Mouse (Mus musculus) embryonic fibroblast, embryonic 13.5 days (primary cell): ENCODE measurements around the gene Lrrc20. TPM values are rescaled to one million over a fixed set of nuclear protein-coding genes. Genes with fewer than 3 reads are reported as not detected.
A peak's percentile ranks its signal among the peaks of the same experiment; 100 is the strongest.

Experiments
- H3K27ac ChIP-seq: 2 replicates; pipeline ENCODE4 v1.5.1; 2012; ENCODE audit warnings: low read length, control low read depth, inconsistent platforms; ENCODE audit not compliant: insufficient read depth
- H3K4me1 ChIP-seq: 2 replicates; pipeline ENCODE4 v1.6.1; 2011; ENCODE audit warnings: low read length; ENCODE audit not compliant: control insufficient read depth, insufficient read depth
- H3K4me3 ChIP-seq: 2 replicates; pipeline ENCODE4 v1.5.1; 2011; ENCODE audit warnings: mild to moderate bottlenecking, control low read depth, low read length; ENCODE audit not compliant: insufficient read depth
- CTCF ChIP-seq: IDR thresholded peaks from 2 replicates; pipeline ENCODE4 v1.5.1; 2011; ENCODE audit warnings: mild to moderate bottlenecking, control low read depth, low read length, moderate library complexity, borderline replicate concordance; ENCODE audit not compliant: insufficient read depth
- POLR2A ChIP-seq: IDR thresholded peaks from 2 replicates; pipeline ENCODE4 v1.6.1; 2011; ENCODE audit warnings: low read depth, mild to moderate bottlenecking, control low read depth, low read length, moderate library complexity
- polyA plus RNA-seq: library from polyadenylated mRNA; stranded (reverse); fragments of >200 nt; gene quantifications from 2 replicates; pipeline ENCODE4 v1.2.4, GENCODE M21; 2011; ENCODE audit warnings: low read depth; ENCODE audit not compliant: missing spikeins, insufficient read length

The Lrrc20 gene
- polyA plus RNA-seq, 1 experiment, result 10.0 TPM

DNA sequence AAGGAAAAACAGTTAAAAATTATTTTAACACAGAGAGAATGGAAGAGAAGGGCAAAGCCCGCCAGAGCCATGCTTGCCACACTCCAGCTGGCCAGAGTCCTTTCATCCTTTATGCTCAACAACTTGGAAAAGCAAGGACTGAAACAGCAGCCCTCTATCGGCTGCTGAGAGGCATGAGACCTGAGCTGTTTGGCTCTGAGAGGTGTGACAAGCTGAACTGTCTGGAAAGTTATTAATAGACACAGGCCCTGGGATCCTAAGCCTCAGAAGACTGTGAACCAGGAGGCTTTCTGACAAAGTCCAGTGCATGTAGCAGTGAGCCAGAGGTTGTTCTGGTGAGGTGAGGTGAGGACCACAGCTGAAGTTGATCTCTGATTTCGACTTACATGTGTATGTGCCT is 2.0 kb upstream of the Lrrc20 start:
- TF ChIP-seq POLR2A, result no peak
- no peak for TF ChIP-seq CTCF
- Histone ChIP-seq H3K4me3 (no peak overlapping the region), H3K27ac (no peak overlapping the region), H3K4me1 (no peaks in the 10 kb centered on the region)

DNA sequence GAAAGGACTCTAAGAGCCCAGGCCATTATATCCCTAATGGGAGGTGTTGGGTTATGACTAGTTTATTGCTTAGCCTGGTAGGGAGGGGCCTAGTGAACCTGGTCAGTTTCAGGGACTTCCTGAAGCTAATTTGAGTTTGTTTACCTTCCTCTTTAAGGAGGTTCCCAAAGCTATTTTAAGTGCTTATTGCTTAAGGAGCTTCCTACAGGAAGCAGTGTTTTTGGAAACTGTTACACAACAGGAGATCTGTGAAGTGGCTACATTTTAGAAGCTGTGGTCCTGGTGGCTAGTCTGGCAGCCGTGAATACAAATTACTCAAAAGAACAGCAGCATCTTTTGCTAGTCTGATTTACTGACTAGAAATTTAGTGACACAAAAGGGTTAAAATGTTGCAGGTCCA is 1.3 kb upstream of the Lrrc20 start:
- TF ChIP-seq CTCF, result no peak
- TF ChIP-seq POLR2A, result no peak
- no peak overlapping the region for H3K4me3 ChIP-seq
- H3K4me1 ChIP-seq, result no peaks in the 10 kb centered on the region
- no peak overlapping the region for H3K27ac ChIP-seq

DNA sequence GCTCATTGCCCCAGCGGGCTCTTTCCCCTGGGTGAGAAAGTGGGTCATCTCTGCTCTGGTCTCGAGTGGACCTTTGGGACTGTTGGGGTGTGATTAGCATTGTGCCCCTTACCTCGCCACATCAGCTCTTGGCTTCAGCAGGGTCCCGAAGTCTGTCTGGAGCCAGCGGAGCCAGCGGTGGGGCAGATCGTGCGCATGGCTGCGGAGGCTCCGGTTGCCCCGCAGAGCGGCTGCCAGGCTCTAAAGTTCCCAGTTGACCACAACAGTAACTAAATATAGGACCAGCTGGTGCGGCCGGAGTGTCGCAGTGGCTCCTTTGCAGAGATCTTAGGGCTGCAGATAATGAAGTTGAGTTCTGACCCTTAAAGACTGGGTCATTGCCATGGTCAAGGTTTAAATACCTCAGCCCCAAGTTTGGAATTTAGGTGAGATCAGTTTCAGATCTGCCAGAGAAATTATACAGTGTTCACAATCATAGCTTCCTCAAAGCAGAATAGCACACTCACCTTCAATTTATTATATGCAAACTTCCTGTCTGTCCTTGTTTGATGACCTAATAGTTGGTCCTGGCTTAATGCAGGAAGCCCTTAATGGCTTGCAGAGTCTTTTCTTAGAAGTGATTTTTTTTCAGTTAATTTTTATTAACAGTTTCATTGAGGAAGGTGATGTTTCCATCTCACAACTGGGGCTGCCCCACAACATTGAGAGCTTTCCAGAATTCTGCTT is 1.0 kb downstream of the Lrrc20 start:
- Histone ChIP-seq H3K4me3 (peak overlapping the region; percentile 55), H3K4me1 (no peaks in the 10 kb centered on the region), H3K27ac (no peak overlapping the region)
- TF ChIP-seq POLR2A (no peak), CTCF (no peak)

DNA sequence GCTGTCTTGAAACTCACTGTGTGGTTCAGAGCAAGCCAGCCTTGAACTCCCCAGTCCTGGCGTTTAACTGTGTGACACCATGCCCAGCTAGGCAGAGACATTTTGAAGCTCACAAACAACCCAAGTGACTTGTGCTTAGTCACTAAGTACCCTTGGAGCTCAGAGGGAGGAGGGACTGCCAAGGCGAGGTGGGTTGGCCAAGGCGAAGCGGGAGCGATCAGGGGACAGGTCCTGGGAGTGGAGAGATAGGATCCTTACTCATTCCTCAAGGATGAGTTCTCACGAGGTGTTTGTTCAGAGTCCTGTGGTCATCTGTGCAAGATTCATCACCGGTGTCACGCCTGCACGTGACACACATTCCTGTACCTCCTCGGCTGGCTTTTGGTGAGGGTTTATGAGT is 3.9 kb downstream of the Lrrc20 start:
- Histone ChIP-seq H3K27ac (no peak overlapping the region), H3K4me3 (no peak overlapping the region), H3K4me1 (no peaks in the 10 kb centered on the region)
- TF ChIP-seq CTCF (no peak), POLR2A (no peak)

GRCm38 (mm10) chr10:61479927-61480326 is 4.3 kb downstream of the Lrrc20 start:
- Histone ChIP-seq H3K27ac (no peak overlapping the region), H3K4me1 (no peaks in the 10 kb centered on the region), H3K4me3 (no peak overlapping the region)
- TF ChIP-seq POLR2A, result no peak
- no peak for TF ChIP-seq CTCF

GRCm38 (mm10) chr10:61480488-61480887 is 4.9 kb downstream of the Lrrc20 start:
- Histone ChIP-seq H3K4me3 (no peak overlapping the region), H3K27ac (no peak overlapping the region), H3K4me1 (no peaks in the 10 kb centered on the region)
- TF ChIP-seq POLR2A (no peak), CTCF (no peak)

DNA sequence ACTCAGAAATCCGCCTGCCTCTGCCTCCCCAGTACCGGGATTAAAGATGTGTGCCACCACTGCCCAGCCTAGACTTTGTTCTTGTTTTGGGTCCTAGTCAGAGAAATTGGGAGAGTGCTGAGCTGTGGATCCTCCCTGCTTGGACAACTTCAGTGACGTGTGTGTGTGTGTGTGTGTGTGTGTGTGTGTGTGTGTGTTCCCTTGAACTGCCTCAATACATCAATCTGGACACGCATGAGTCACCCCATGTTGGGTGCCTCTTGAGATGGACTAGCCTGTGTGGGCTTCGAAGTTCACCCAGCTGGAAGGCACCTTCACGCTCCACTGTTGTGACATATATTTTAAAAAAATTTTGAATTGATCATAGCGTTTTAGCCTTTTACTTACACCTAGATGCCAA is 7.2 kb downstream of the Lrrc20 start:
- Histone ChIP-seq H3K27ac (no peak overlapping the region), H3K4me3 (no peak overlapping the region), H3K4me1 (no peaks in the 10 kb centered on the region)
- TF ChIP-seq CTCF, result no peak
- TF ChIP-seq POLR2A, result no peak

GRCm38 (mm10) chr10:61484801-61485200 is 9.2 kb downstream of the Lrrc20 start:
- TF ChIP-seq POLR2A, result no peak
- Histone ChIP-seq H3K4me1 (no peaks in the 10 kb centered on the region), H3K4me3 (no peak overlapping the region), H3K27ac (no peak overlapping the region)

DNA sequence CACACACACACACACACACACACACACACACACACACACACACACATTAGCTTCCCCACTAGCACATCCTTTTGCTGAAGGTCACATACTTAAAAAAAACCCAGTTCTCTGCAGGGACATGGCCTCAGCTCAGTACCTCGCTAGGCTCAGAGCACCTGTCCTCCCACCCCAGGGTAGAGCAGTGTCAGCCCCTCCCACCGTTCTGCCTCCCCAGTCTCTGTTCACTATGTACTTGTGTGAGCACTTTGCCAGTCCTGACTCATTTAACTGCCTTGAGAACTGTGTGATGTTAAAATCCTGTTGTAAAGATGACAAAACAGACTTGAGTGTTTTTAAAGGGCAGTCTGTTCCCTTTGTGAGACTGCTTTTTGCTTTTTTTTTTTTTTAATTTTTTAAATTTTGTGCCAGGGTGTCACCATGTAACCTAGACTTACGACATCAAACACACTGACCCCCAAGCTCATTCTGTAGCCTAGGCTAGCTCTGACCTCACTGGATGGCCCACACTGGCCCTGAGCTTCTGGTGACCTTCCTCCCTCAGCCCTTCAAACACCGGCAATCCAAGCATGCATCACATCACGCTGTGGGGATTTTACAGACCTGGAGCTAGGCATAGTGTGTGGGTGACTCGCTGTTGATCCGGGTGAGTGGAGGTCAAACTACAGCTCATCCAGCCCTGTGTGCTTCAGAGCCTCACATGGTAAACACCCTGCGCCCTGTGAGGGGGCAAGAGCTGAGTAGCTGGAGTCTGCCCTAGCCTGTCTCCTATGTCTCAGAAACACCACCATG is 11.1 kb downstream of the Lrrc20 start:
- Histone ChIP-seq H3K27ac (no peak overlapping the region), H3K4me3 (no peak overlapping the region), H3K4me1 (no peaks in the 10 kb centered on the region)
- TF ChIP-seq CTCF (no peak), POLR2A (no peak)

GRCm38 (mm10) chr10:61488522-61489110 is 13.0 kb downstream of the Lrrc20 start:
- no peaks in the 10 kb centered on the region for H3K4me1 ChIP-seq
- TF ChIP-seq CTCF (no peak), POLR2A (no peak)
- no peak overlapping the region for H3K27ac ChIP-seq
- no peak overlapping the region for H3K4me3 ChIP-seq
